Mouse (Mus musculus): Measurements from ENCODE around the gene BC048671. TPM values are rescaled to one million over a fixed set of nuclear protein-coding genes. Genes with fewer than 3 reads are reported as not detected.

BC048671 gene
- total RNA-seq (2021), result not detected
- long read RNA-seq, experiment 1, result 0 reads
- long read RNA-seq, experiment 2, result 0 reads

DNA sequence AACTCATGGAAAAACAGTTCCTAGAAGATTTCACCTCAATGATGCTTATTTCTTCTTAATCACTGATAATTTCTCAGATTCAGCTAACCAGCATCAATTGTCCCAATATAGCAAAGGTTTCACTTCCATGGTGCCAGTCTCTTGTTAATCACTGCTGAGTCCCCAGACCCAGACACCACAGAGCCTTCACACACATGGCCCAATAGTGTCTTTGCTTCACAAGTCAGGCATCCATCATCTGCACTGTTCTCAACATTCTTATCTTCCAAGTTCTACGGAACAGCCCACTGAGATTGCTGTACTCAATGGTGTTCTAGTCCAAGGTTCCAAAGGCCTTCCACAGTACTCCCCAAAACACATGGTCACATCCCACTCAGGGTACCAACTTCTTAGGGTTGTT is at the start of gene BC048671:
Gene BC048671, plus strand, starts transcription at position 301 of the 400 bp plus-strand sequence.
- intact Hi-C loops (cut with DNase I), result no loop called here
- no peak for TF ChIP-seq CTCF (IDR thresholded peaks at IDR 0.05)
- no peak for DNase-seq (ENCODE audit: extremely low spot score in 1 of 2, low spot score in 2 of 2)
- H3K27ac ChIP-seq, result no peak within 1 kb of the TSS
- no peak within 1 kb of the TSS for H3K4me3 ChIP-seq

DNA sequence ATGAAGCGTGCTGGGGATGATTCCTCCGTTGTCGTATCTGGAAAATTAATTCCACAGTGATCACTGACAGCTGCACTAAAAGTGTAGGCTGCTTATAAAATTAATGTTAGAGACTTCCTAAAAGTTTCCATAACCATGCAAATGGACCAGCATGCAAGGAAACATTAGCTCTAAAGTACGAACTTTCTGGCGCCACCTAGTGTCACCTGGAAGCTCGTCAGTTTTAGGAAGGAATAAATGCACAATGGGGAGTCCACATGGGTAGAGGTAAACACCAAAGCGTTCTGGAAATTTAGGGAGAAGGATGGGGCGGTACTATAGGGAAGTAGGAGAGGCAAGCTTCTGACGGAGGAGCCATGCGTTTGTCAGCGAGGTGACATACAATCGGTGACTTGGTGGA is 12.8 kb upstream of the BC048671 start:
- no peak overlapping the region for H3K4me3 ChIP-seq
- peak; percentile 51 for TF ChIP-seq CTCF (IDR thresholded peaks at IDR 0.05)
- intact Hi-C loops (cut with DNase I), result no loop called here
- H3K27ac ChIP-seq, result no peak overlapping the region
- no peak for DNase-seq (ENCODE audit: extremely low spot score in 1 of 2, low spot score in 2 of 2)

DNA sequence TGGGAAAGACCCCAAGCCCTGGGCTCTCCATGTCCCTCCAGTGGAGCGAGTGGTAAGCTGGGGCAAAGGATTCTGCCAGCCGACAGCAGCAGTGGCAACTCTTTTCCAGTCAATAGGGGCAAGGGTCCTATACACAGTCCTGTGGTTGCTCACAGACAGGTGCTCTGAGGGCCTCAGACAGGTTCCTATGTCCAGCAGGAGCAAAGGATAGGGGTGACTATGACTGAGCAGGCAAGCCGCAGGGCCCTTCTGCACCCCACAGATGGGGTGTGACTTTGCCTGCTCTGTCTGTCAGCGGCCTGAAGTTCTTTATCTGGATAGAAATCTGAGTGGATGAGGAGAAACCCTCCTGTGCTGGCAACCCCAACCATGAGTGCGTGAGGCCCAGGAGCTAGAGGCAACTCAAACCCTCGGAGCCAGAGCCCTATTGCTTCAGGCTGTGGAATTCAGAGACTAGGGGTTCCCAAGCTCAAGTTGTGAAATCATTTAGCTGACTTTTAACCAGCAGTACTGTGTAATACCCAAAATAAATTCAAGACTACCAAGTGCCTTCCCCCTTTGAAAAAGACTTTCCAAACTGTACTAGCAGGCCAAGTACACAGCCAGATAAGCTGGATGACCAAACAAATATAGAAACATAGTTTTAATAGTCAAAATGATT is 5.4 kb downstream of the BC048671 start:
- intact Hi-C loops (cut with DNase I), result no loop called here

DNA sequence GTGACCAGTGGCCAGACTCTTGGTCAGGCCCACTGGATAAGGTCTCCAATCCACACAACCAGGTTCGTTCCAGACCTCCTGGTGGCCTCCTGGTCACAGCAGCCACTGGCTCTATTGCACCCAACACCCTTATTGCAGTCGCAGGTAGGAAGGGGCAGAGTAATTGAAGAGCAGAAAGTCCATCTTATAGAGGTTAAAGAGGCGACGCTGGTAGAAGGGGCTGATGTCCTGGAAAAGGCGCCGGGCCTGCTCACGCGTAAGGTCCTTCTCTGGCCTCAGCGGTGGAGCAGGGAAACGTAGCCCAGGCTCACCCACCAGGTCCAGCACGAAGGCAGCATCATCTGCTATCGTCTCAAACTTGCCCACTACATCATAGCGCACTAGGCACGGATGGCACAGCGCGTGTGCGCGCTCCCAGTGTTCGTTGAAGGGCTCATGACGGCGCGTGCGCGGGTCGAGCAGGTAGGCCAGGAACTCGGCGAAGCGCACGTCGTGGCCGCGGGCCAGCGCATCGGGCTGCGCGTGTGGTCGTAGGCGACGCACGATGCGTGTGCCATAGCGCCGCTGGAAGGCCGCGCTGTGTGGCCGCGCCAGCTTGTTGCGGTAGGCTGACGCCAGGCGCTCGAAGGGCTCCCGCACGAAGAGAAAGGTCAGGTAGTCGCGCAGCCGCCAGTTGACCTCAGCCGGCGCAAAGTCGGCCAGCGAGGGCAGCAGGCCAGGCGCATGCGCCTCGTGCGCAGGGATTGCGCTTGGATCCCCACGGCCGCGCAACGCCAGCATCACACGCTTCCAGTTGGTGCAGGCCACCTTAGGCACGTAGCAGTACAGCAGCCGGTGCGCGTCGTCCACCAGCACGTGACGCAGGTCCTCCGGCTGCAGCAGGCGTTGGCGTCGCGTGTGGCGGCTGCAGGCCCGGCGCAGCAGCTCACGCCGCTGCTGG is 8.1 kb downstream of the BC048671 start:
- H3K27ac ChIP-seq, result no peak overlapping the region
- no peak overlapping the region for H3K4me3 ChIP-seq
- DNase-seq (ENCODE audit: extremely low spot score in 1 of 2, low spot score in 2 of 2), result no peak
- intact Hi-C loops (cut with DNase I), result no loop called here
- TF ChIP-seq CTCF (IDR thresholded peaks at IDR 0.05), result no peak

More for the DNA sequence above, 5.4 kb downstream of the BC048671 start:
- TF ChIP-seq CTCF (IDR thresholded peaks at IDR 0.05), result no peak
- DNase-seq (ENCODE audit: extremely low spot score in 1 of 2, low spot score in 2 of 2), result peak in 1 of 2 experiments; percentile 0
- Histone ChIP-seq H3K4me3 (no peak overlapping the region), H3K27ac (no peak overlapping the region)

GRCm38 (mm10) chr6:90315961-90316360 is 14.9 kb downstream of the BC048671 start:
- no peak overlapping the region for H3K27ac ChIP-seq
- TF ChIP-seq CTCF (IDR thresholded peaks at IDR 0.05), result no peak
- no peak overlapping the region for H3K4me3 ChIP-seq
- intact Hi-C loops (cut with DNase I), result no loop called here
- DNase-seq (ENCODE audit: extremely low spot score in 1 of 2, low spot score in 2 of 2), result peak in 1 of 2 experiments; percentile 43

GRCm38 (mm10) chr6:90317510-90318258 is 16.7 kb downstream of the BC048671 start:
- intact Hi-C loops (cut with DNase I), result no loop called here
- TF ChIP-seq CTCF (IDR thresholded peaks at IDR 0.05), result no peak
- Histone ChIP-seq H3K4me3 (no peak overlapping the region), H3K27ac (no peak overlapping the region)
- no peak for DNase-seq (ENCODE audit: extremely low spot score in 1 of 2, low spot score in 2 of 2)

GRCm38 (mm10) chr6:90319019-90319418 is 18.0 kb downstream of the BC048671 start:
- Histone ChIP-seq H3K4me3 (no peak overlapping the region), H3K27ac (no peak overlapping the region)
- DNase-seq (ENCODE audit: extremely low spot score in 1 of 2, low spot score in 2 of 2), result no peak
- no peak for TF ChIP-seq CTCF (IDR thresholded peaks at IDR 0.05)
- intact Hi-C loops (cut with DNase I), result no loop called here

DNA sequence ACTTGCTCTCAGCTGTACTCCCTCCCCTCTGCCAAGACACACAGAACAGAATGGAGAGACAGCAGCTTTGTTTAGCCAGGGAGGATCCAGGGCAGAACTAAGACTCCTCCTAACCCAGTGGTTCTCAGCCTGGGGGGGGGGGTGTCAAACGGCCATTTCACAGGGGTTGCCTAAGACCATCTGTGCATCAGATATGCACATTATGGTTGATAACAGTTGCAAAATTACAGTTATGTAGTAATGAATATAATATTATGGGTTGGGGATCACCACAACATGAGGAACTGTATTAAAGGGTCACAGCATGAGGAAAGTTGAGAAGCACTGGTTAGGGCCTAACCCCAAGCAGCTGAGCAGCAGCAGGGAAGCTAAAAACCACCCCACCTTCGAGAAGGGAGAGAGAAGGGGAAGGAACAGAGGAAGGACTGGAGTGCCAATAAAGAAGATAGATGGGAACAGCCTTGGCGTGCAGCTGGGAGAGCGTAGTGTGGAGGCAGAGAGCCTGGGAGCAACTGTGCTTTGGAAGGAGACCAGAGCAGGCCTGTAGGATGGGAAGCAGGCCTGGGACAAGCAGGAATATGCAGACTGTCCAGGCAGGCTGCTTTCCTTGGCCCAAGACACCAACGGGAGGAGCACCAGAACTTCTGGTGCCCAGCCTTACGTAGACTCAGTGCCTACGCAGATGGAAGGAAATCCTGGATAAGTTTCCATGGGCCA is 18.6 kb downstream of the BC048671 start:
- intact Hi-C loops (cut with DNase I), result no loop called here
- DNase-seq (ENCODE audit: extremely low spot score in 1 of 2, low spot score in 2 of 2), result no peak
- no peak overlapping the region for H3K4me3 ChIP-seq
- no peak overlapping the region for H3K27ac ChIP-seq
- TF ChIP-seq CTCF (IDR thresholded peaks at IDR 0.05), result no peak

DNA sequence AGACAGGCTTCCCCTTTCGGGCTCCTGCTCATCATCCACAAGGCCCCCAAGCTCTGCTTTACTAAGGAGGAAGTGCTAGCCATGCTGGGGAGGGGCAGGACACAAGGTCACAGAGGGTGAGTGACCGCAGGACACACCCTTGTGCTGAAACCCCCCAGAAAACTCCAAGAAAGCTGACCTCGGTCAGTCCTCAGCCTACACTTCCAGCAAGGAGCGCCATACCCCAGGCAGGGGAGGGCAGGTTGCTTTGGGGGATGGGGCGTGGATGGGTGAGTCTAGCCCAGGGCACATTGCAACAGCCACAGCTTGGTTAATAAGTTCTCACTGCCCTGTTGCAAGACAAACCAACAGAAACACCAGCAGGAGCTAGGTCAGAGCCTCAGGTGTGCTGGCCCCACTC is 19.4 kb downstream of the BC048671 start:
- intact Hi-C loops (cut with DNase I), result no loop called here
- no peak for TF ChIP-seq CTCF (IDR thresholded peaks at IDR 0.05)
- DNase-seq (ENCODE audit: extremely low spot score in 1 of 2, low spot score in 2 of 2), result no peak

GRCm38 (mm10) chr6:90321811-90322210 is 20.8 kb downstream of the BC048671 start:
- Histone ChIP-seq H3K4me3 (no peak overlapping the region), H3K27ac (no peak overlapping the region)
- no peak for DNase-seq (ENCODE audit: extremely low spot score in 1 of 2, low spot score in 2 of 2)
- intact Hi-C loops (cut with DNase I), result no loop called here
- no peak for TF ChIP-seq CTCF (IDR thresholded peaks at IDR 0.05)

More for the DNA sequence above, 19.4 kb downstream of the BC048671 start:
- Histone ChIP-seq H3K27ac (no peak overlapping the region), H3K4me3 (no peak overlapping the region)

DNA sequence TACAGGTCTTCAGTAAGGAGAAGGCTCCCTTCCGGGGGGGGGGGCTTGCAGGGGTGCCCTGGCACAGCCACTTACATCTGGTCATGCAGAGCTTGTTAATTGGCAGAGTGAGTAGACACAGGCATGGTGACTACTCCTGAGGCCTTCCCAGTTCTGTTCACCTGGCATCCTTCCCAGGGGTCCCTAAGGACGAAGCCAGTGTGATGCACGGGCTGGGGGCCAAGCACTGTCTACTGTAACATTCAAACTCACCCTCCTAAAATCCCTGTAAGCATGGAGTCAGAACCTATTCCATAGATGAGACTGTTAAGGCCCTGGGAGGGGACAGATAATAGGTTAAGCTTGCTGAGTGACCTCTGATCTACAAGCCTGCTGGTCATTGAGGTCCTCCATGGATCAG is 23.0 kb downstream of the BC048671 start:
- no peak for TF ChIP-seq CTCF (IDR thresholded peaks at IDR 0.05)
- intact Hi-C loops (cut with DNase I), result no loop called here
- Histone ChIP-seq H3K27ac (no peak overlapping the region), H3K4me3 (no peak overlapping the region)
- no peak for DNase-seq (ENCODE audit: extremely low spot score in 1 of 2, low spot score in 2 of 2)
